Mouse (Mus musculus) brain, embryonic 14.5 days (tissue): ENCODE measurements at regions not wholly inside any gene's neighbourhood (a gene's known extent, or its start where the extent isn't known, plus 50 kb on each side); places are given as distances from the start of the nearest gene placed in this dataset.

Experiments
- CTCF ChIP-seq: fragments of 200-500 bp; IDR thresholded peaks from 2 replicates; pipeline ENCODE4 v1.5.1; 2012; ENCODE audit warnings: inconsistent platforms, mild to moderate bottlenecking, moderate library complexity, borderline replicate concordance; ENCODE audit not compliant: insufficient read depth, insufficient read length; ENCODE audit errors: extremely low read depth
- POLR2A ChIP-seq: fragments of 200-500 bp; IDR thresholded peaks from 2 replicates; pipeline ENCODE4 v1.6.1; 2012; ENCODE audit warnings: mild to moderate bottlenecking, inconsistent platforms, borderline replicate concordance; ENCODE audit not compliant: poor library complexity, insufficient read depth, insufficient read length, severe bottlenecking; ENCODE audit errors: extremely low read depth

GRCm38 (mm10) chr14:76805151-76805785 is 231.3 kb upstream of the Ccdc122 start:
- TF ChIP-seq POLR2A, result no peak
- TF ChIP-seq CTCF, result no peak
